Mouse (Mus musculus): ENCODE measurements around the gene Ppp1r9a.

GRCm38 (mm10) chr6:5008166-5008565 is 105.4 kb downstream of the Ppp1r9a start:
- TF ChIP-seq MAX (IDR thresholded peaks at IDR 0.05; ENCODE audit: low read depth) (no peak), USF1 (IDR thresholded peaks at IDR 0.05; ENCODE audit: low read depth) (no peak), TCF12 (IDR thresholded peaks at IDR 0.05; ENCODE audit: insufficient read depth, poor library complexity, severe bottlenecking) (no peak), POLR2AphosphoS2 (IDR thresholded peaks at IDR 0.05; ENCODE audit: insufficient read length, low read depth) (no peak)

Measured in myocyte (in vitro differentiated cells).